Mouse (Mus musculus): ENCODE data around the gene Dnajc24. TPM values are rescaled to one million over a fixed set of nuclear protein-coding genes. Genes with fewer than 3 reads are reported as not detected.

Dnajc24 gene
- polyA plus RNA-seq, 1 experiment from 2014 or later: 28.2 TPM

Small RNA genes lying within 50 kb of the gene (microRNA-seq; reads per million reads assigned to microRNA genes)
- gene Gm22002: not detected

Other genes with a start within 250 kb of the Dnajc24 start
- 46.2 and 52.2 TPM in 2 replicates for gene Elp4, start 99.0 kb downstream of the Dnajc24 start, polyA plus RNA-seq (2015; fragmentation: Nextera tagmentation; extraction: Ambion mirVana)
- 99.9 and 115 TPM in 2 replicates for gene Immp1l, start 98.9 kb downstream of the Dnajc24 start, polyA plus RNA-seq (2015; fragmentation: Nextera tagmentation; extraction: Ambion mirVana)

Data from forebrain, embryonic 16.5 days (tissue).